Mouse (Mus musculus) E14TG2a.4 (cell line): ENCODE measurements at regions not wholly inside any gene's neighbourhood (a gene's known extent, or its start where the extent isn't known, plus 50 kb on each side); places are given as distances from the start of the nearest gene placed in this dataset.

Experiments
- CTCF ChIP-seq: conservative IDR thresholded peaks from 2 replicates; pipeline ENCODE4 v1.5.1; 2014; ENCODE audit warnings: low read length
- NANOG ChIP-seq: IDR thresholded peaks from 2 replicates; pipeline ENCODE4 v1.6.1; 2014; ENCODE audit warnings: borderline replicate concordance, low read length, mixed read lengths
- POU5F1 ChIP-seq: IDR thresholded peaks from 2 replicates; pipeline ENCODE4 v1.6.1; 2014; ENCODE audit warnings: low read length, borderline replicate concordance

DNA sequence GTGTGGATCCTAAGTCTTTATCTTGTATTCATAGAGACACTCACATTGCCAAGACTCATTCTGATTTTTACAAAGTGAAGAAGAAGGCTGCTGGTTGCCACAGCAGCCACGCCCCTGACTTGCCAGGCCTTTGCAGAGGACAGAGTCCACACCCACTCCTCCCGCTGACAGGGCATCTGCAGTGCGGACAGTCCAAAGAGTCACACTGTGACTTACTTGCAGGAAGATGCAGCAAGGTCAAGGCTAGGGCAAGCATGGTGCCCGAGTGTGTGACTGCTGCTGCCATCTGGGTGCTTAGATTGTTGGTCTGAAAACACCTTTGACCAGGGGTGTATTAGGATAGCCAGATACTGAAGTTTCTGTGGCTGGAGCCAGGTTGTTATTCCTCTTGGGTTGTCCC lies 252.1 kb downstream of the Fgf9 start:
- TF ChIP-seq CTCF, result no peak
- TF ChIP-seq POU5F1, result no peak
- no peak for TF ChIP-seq NANOG
